9 mouse cellular contexts compared by ENCODE assay signal in genomic region chr8:120393871-120394275, GRCm38 (mm10).
DNase-seq lines count a peak whose midpoint lies in the region; ATAC-seq lines count a peak whose summit lies in the region.
"Had no signal": no experiment of that assay in that cellular context is flagged by ENCODE, and none has a peak within 500 bp of the region (broad histone marks: within the 10 kb centered on the region; RNA-seq: fewer than 3 reads in every experiment).

No protein-coding gene starts in this region.

- no peaks in the 10 kb centered on the region for H3K27me3 ChIP-seq in forebrain, embryonic 13.5 days
- H3K27me3 ChIP-seq in forebrain, embryonic 12.5 days, result 0 out of 2 replicates have a peak, but pooled peaks cover 3% of the 10 kb centered on the region
- H3K27me3 ChIP-seq in hindbrain, embryonic 16.5 days (replicated peaks; ENCODE audit: control insufficient read depth, insufficient read depth, low read length), result no peaks in the 10 kb centered on the region

- 0 out of 2 replicates have a peak, but pooled peaks have one; percentile 11 for ATAC-seq in forebrain, embryonic 13.5 days
- ATAC-seq in forebrain, embryonic 12.5 days (ENCODE audit: low FRiP score), result no peak
- ATAC-seq in hindbrain, embryonic 16.5 days, result peak; percentile 67; the same call in 1 of the 2 replicates

- peaks cover 53% of the 10 kb centered on the region for H3K4me1 ChIP-seq in forebrain, embryonic 13.5 days
- peaks cover 48% of the 10 kb centered on the region for H3K4me1 ChIP-seq in forebrain, embryonic 12.5 days
- peaks cover 39% of the 10 kb centered on the region for H3K4me1 ChIP-seq in hindbrain, embryonic 16.5 days (ENCODE audit: control insufficient read depth, insufficient read depth, low read depth, low read length)

- peak overlapping the region; percentile 60 for H3K27ac ChIP-seq in forebrain, embryonic 13.5 days
- no peak overlapping the region for H3K27ac ChIP-seq in forebrain, embryonic 12.5 days
- peak overlapping the region; percentile 45 for H3K27ac ChIP-seq in hindbrain, embryonic 16.5 days (ENCODE audit: low read depth, low read length)

- H3K9me3 ChIP-seq in forebrain, embryonic 13.5 days (replicated peaks), result no peaks in the 10 kb centered on the region
- H3K9me3 ChIP-seq in forebrain, embryonic 12.5 days, result no peaks in the 10 kb centered on the region
- peaks cover 2% of the 10 kb centered on the region; the same call in 1 of the 2 replicates for H3K9me3 ChIP-seq in hindbrain, embryonic 16.5 days (ENCODE audit: control insufficient read depth, low read length)

- no peak overlapping the region for H3K4me2 ChIP-seq in forebrain, embryonic 13.5 days
- no peak overlapping the region for H3K4me2 ChIP-seq in forebrain, embryonic 12.5 days
- H3K4me2 ChIP-seq in hindbrain, embryonic 16.5 days (ENCODE audit: low read length), result no peak overlapping the region

- H3K9ac ChIP-seq in forebrain, embryonic 13.5 days, result 0 out of 2 replicates have a peak overlapping the region, but pooled peaks have one; percentile 23
- no peak overlapping the region for H3K9ac ChIP-seq in forebrain, embryonic 12.5 days
- H3K9ac ChIP-seq in hindbrain, embryonic 16.5 days (ENCODE audit: low read depth, low read length), result no peak overlapping the region

- H3K36me3 ChIP-seq in forebrain, embryonic 13.5 days (ENCODE audit: poor library complexity, severe bottlenecking), result no peaks in the 10 kb centered on the region
- H3K36me3 ChIP-seq in forebrain, embryonic 12.5 days (replicated peaks), result no peaks in the 10 kb centered on the region
- H3K36me3 ChIP-seq in hindbrain, embryonic 16.5 days (ENCODE audit: control insufficient read depth, insufficient read depth, low read length), result no peaks in the 10 kb centered on the region

- no peak overlapping the region for H3K4me3 ChIP-seq in forebrain, embryonic 13.5 days
- H3K4me3 ChIP-seq in forebrain, embryonic 12.5 days (replicated peaks), result no peak overlapping the region
- no peak overlapping the region for H3K4me3 ChIP-seq in hindbrain, embryonic 16.5 days (ENCODE audit: low read length)
- H3K4me3 ChIP-seq: myocyte had no signal

- peak; percentile 59 for DNase-seq in 416B (ENCODE audit: low read depth)
- peak; percentile 79 to 90 for DNase-seq in cerebellum, postnatal 10 days
- peak; percentile 40 for DNase-seq in skeletal muscle tissue, adult 2 months (ENCODE audit: low read depth, low spot score)
- no peak for DNase-seq in thymus, postnatal 0 days (ENCODE audit: low spot score)
- DNase-seq in kidney, postnatal 10 days, result no peak

- WGBS in forebrain, embryonic 13.5 days, result 69% methylated on average over 9 of the region's 9 CpGs
- WGBS in forebrain, embryonic 12.5 days, result 92% methylated on average over 9 of the region's 9 CpGs
- WGBS in hindbrain, embryonic 16.5 days, result 31% methylated on average over 9 of the region's 9 CpGs

Comparison
In these comparisons a context has a peak if more than half of its experiments do, and no peak if none do; other contexts are left out.
1. DNase-seq: peak in 416B (single experiment), cerebellum, postnatal 10 days (2 of 2) and skeletal muscle tissue, adult 2 months (single experiment); none in thymus, postnatal 0 days (single experiment) and kidney, postnatal 10 days (single experiment).